Mouse (Mus musculus) naive thymus-derived CD4-positive, alpha-beta T cell, adult 5 months (primary cell): Measurements from ENCODE around the gene Cntn3. TPM values are rescaled to one million over a fixed set of nuclear protein-coding genes. Genes with fewer than 3 reads are reported as not detected.

Experiments used
- polyA plus RNA-seq: library from polyadenylated mRNA; unstranded; fragments of 100-300 nt; shearing (Covaris generic); gene quantifications from one replicate; pipeline ENCODE4 v1.2.1, GENCODE M21; 2017

The Cntn3 gene
- not detected for polyA plus RNA-seq

DNA sequence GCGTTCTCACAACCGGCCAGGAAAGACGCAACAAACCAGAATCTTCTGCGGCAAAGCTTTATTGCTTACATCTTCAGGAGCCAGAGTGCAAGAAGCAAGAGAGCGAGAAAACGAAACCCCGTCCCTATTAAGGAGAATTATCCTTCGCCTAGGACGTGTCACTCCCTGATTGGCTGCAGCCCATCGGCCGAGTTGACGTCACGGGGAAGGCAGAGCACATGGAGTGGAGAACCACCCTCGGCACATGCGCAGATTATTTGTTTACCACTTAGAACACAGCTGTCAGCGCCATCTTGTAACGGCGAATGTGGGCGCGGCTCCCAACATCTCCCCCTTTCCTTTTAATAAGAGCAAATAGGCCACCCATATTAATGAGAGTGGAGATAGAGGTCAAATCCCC lies at the start of gene Cntn3:
Gene Cntn3 (minus strand): TSS at position 101 of the 400 bp plus-strand sequence.

